Comparison of ENCODE assay signal across 8 mouse cellular contexts in the genomic region with DNA sequence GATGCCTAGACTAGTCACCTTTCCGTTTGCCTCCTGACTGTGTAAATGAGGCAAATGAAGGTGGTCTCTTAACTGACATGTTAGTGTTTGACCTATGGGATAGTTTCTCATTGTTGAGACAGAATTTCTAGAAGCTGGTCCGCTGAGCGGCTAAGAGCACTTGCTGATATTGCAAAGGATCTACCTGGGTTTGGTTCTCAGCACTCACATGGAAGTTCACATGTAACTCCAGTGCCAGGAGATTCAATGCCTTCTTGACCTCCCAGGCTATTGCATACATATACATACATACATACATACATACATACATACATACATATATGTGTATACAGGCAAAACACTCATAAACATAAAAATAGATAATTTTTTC. TPM values are rescaled to one million over a fixed set of nuclear protein-coding genes. Genes with fewer than 3 reads are reported as not detected.
A peak's percentile ranks its signal among the peaks of the same experiment; 100 is the strongest.
DNase-seq lines count a peak whose midpoint lies in the region; ATAC-seq and TF ChIP-seq lines count a peak whose summit lies in the region.

No protein-coding gene starts in this region.

- peaks cover 36% of the 10 kb centered on the region for H3K79me2 ChIP-seq in CH12.LX (replicated peaks; ENCODE audit: control insufficient read depth, extremely low read depth, insufficient read depth, poor library complexity, severe bottlenecking)

- intact Hi-C loops in heart, postnatal 14 days (cut with DNase I), result no loop called here

- peak in 1 of 2 experiments; percentile 0; a peak in 1 of 4 replicates for TF ChIP-seq CTCF in CH12.LX (conservative IDR thresholded peaks at IDR 0.05 in 1 of 2, IDR thresholded peaks at IDR 0.05 in 1 of 2; ENCODE audit: low read depth in 2 of 2, low read length in 2 of 2)

- WGBS in heart, embryonic 11.5 days (ENCODE audit: insufficient replicate concordance), result 24% methylated on average over 3 of the region's 3 CpGs
- 25% methylated on average over 3 of the region's 3 CpGs for WGBS in forebrain, embryonic 15.5 days
- WGBS in liver, embryonic 15.5 days (ENCODE audit: insufficient replicate concordance), result 15% methylated on average over 3 of the region's 3 CpGs

- H3K36me3 ChIP-seq in heart, embryonic 11.5 days (ENCODE audit: control insufficient read depth, insufficient read depth, low read length), result peaks cover 18% of the 10 kb centered on the region
- H3K36me3 ChIP-seq in CH12.LX (replicated peaks in 1 of 2; ENCODE audit: control insufficient read depth in 1 of 2, insufficient read depth in 1 of 2, low read length in 1 of 2), result peaks cover 27 to 44% of the 10 kb centered on the region in 2 experiments
- H3K36me3 ChIP-seq in forebrain, embryonic 15.5 days, result peaks cover 14% of the 10 kb centered on the region
- peaks cover 47% of the 10 kb centered on the region for H3K36me3 ChIP-seq in liver, embryonic 15.5 days (replicated peaks)

- TF ChIP-seq EP300 in CH12.LX (IDR thresholded peaks at IDR 0.05; ENCODE audit: low read length), result no peak

- no peak; the same call in 1 of the 2 replicates for TF ChIP-seq RAD21 in CH12.LX (IDR thresholded peaks at IDR 0.05; ENCODE audit: low read depth, low read length)

- peaks cover 5% of the 10 kb centered on the region for H3K4me1 ChIP-seq in heart, embryonic 11.5 days (ENCODE audit: control insufficient read depth, insufficient read depth, low read length)
- H3K4me1 ChIP-seq in CH12.LX (ENCODE audit: control insufficient read depth in 1 of 2, insufficient read depth in 2 of 2), result peaks cover 14 to 65% of the 10 kb centered on the region in 2 experiments
- peaks cover 18% of the 10 kb centered on the region for H3K4me1 ChIP-seq in forebrain, embryonic 15.5 days
- peaks cover 45% of the 10 kb centered on the region for H3K4me1 ChIP-seq in liver, embryonic 15.5 days (replicated peaks)

- H3K9me3 ChIP-seq in heart, embryonic 11.5 days (replicated peaks; ENCODE audit: control insufficient read depth, low read length), result no peaks in the 10 kb centered on the region
- peaks cover 13% of the 10 kb centered on the region for H3K9me3 ChIP-seq in CH12.LX (replicated peaks; ENCODE audit: low read length)
- no peaks in the 10 kb centered on the region for H3K9me3 ChIP-seq in forebrain, embryonic 15.5 days
- H3K9me3 ChIP-seq in liver, embryonic 15.5 days (replicated peaks), result no peaks in the 10 kb centered on the region

- no peak for TF ChIP-seq POLR2A in CH12.LX (IDR thresholded peaks at IDR 0.05; ENCODE audit: low read depth, low read length)

- H3K4me3 ChIP-seq in heart, embryonic 11.5 days (ENCODE audit: low read depth, low read length), result peak overlapping the region; percentile 6; the same call in 1 of the 2 replicates
- H3K4me3 ChIP-seq in CH12.LX (replicated peaks in 1 of 3; ENCODE audit: low read depth in 2 of 3, low read length in 2 of 3, poor library complexity in 1 of 3), result peak overlapping the region in 1 of 3 experiments; percentile 19
- peak overlapping the region; percentile 88 for H3K4me3 ChIP-seq in forebrain, embryonic 15.5 days
- peak overlapping the region; percentile 72 for H3K4me3 ChIP-seq in liver, embryonic 15.5 days (replicated peaks)

- no peak for ATAC-seq in heart, embryonic 11.5 days (replicated peaks; ENCODE audit: insufficient number of reproducible peaks, low FRiP score, low TSS enrichment)
- no peak for ATAC-seq in forebrain, embryonic 15.5 days (replicated peaks)
- no peak for ATAC-seq in liver, embryonic 15.5 days (ENCODE audit: insufficient read depth)

- dilution Hi-C loops in CH12.LX (cut with MboI; ENCODE audit: extremely low pct_ligation_motif_present, extremely low pct_unique_long_range_greater_than_20kb, low sequenced_read_pairs), result no loop called here

- H3K4me2 ChIP-seq in heart, embryonic 11.5 days, result peak overlapping the region; percentile 94
- peak overlapping the region; percentile 47 for H3K4me2 ChIP-seq in CH12.LX (ENCODE audit: insufficient read depth, low read depth, poor library complexity, severe bottlenecking)
- peak overlapping the region; percentile 82 for H3K4me2 ChIP-seq in forebrain, embryonic 15.5 days (replicated peaks)
- peak overlapping the region; percentile 73 for H3K4me2 ChIP-seq in liver, embryonic 15.5 days

- no peaks in the 10 kb centered on the region for H3K27me3 ChIP-seq in heart, embryonic 11.5 days (ENCODE audit: control insufficient read depth, insufficient read depth, low read length)
- no peaks in the 10 kb centered on the region for H3K27me3 ChIP-seq in CH12.LX (replicated peaks)
- H3K27me3 ChIP-seq in forebrain, embryonic 15.5 days, result no peaks in the 10 kb centered on the region
- H3K27me3 ChIP-seq in liver, embryonic 15.5 days, result no peaks in the 10 kb centered on the region

- H3K27ac ChIP-seq in heart, embryonic 11.5 days (ENCODE audit: low read depth, low read length), result peak overlapping the region; percentile 97
- H3K27ac ChIP-seq in CH12.LX (ENCODE audit: insufficient read depth, low read depth), result peak overlapping the region; percentile 71
- peak overlapping the region; percentile 99 for H3K27ac ChIP-seq in forebrain, embryonic 15.5 days (replicated peaks)
- H3K27ac ChIP-seq in liver, embryonic 15.5 days (replicated peaks), result peak overlapping the region; percentile 97

- in situ Hi-C loops in CH12.LX (cut with MboI; ENCODE audit: low pct_ligation_motif_present, low pct_unique_long_range_greater_than_20kb, low sequenced_read_pairs), result loop anchor here (5.0 kb wide), 1 partner anchor 57 kb away; no protein-coding TSS in a partner anchor

- DNase-seq in heart, postnatal 14 days, result no peak
- DNase-seq in CH12.LX (ENCODE audit: extremely low read depth), result no peak
- no peak for DNase-seq in urinary bladder, postnatal 25 days (ENCODE audit: low spot score)
- no peak for DNase-seq in adrenal gland, adult 8-10 months
- no peak for DNase-seq in gastrocnemius, adult 8-10 months (ENCODE audit: low spot score in 2 of 2)

- H3K9ac ChIP-seq in heart, embryonic 11.5 days (ENCODE audit: low read depth, low read length), result peak overlapping the region; percentile 97
- no peak overlapping the region; the same call in 1 of the 2 replicates for H3K9ac ChIP-seq in CH12.LX (ENCODE audit: insufficient read depth, low read depth)
- peak overlapping the region; percentile 96 for H3K9ac ChIP-seq in forebrain, embryonic 15.5 days (replicated peaks)
- H3K9ac ChIP-seq in liver, embryonic 15.5 days, result peak overlapping the region; percentile 96

TF ChIP-seq in CH12.LX, 34 proteins besides CTCF, POLR2A, EP300 and RAD21:
- no peak for TF ChIP-seq HCFC1 (IDR thresholded peaks at IDR 0.05; ENCODE audit: low read depth, low read length)
- no peak for TF ChIP-seq PAX5 (IDR thresholded peaks at IDR 0.05; ENCODE audit: low read length)
- no peak for TF ChIP-seq UBTF (IDR thresholded peaks at IDR 0.05; ENCODE audit: low read depth, low read length)
- no peak for TF ChIP-seq MAZ (IDR thresholded peaks at IDR 0.05; ENCODE audit: low read depth, low read length)
- TF ChIP-seq ZNF384 (IDR thresholded peaks at IDR 0.05; ENCODE audit: low read depth, low read length), result no peak
- TF ChIP-seq ZKSCAN1 (IDR thresholded peaks at IDR 0.05; ENCODE audit: borderline replicate concordance, low read depth, low read length), result no peak
- TF ChIP-seq ZC3H11A (IDR thresholded peaks at IDR 0.05; ENCODE audit: low read depth, low read length), result no peak
- TF ChIP-seq SIN3A (IDR thresholded peaks at IDR 0.05; ENCODE audit: low read length), result no peak
- no peak for TF ChIP-seq TCF12 (IDR thresholded peaks at IDR 0.05; ENCODE audit: low read depth, low read length)
- no peak for TF ChIP-seq RCOR1 (conservative IDR thresholded peaks at IDR 0.05; ENCODE audit: low read depth, low read length)

RNA-seq across cellular contexts. Expression of a gene that starts 0.9 kb away (rescaled TPM):
- polyA plus RNA-seq in heart, embryonic 11.5 days (2014; fragmentation: Nextera tagmentation; extraction: Ambion mirVana), result 88.5 and 89.4 TPM in 2 replicates
- total RNA-seq in heart, postnatal 14 days (2021), result 10 to 100 TPM; 34.4 to 41.1 TPM
- 77.2 and 87.1 TPM in 2 replicates for total RNA-seq in CH12.LX (2012; rRNA removed)
- 78.9 and 79.3 TPM in 2 replicates for total RNA-seq in CH12.LX (2014; rRNA removed)
- polyA plus RNA-seq in CH12.LX (2012; ENCODE audit: insufficient read length, low read depth), result 70.0 and 77.0 TPM in 2 replicates
- polyA plus RNA-seq in forebrain, embryonic 15.5 days (2015; fragmentation: Nextera tagmentation; extraction: Ambion mirVana), result 157 and 159 TPM in 2 replicates
- 55.5 and 61.3 TPM in 2 replicates for polyA plus RNA-seq in liver, embryonic 15.5 days (2015; fragmentation: Nextera tagmentation; extraction: Ambion mirVana)
- 100 to 1,000 TPM; 105 to 127 (median 117) TPM for total RNA-seq in adrenal gland, adult 8-10 months (2022)
- total RNA-seq in gastrocnemius, adult 8-10 months (2022), result 10 to 100 TPM; 12.3 to 18.1 (median 16.9) TPM

RNA-seq across cellular contexts. Expression of a gene that starts 22.3 kb away (rescaled TPM):
- 154 and 162 TPM in 2 replicates for polyA plus RNA-seq in heart, embryonic 11.5 days (2014; fragmentation: Nextera tagmentation; extraction: Ambion mirVana)
- total RNA-seq in heart, postnatal 14 days (2021), result 100 to 1,000 TPM in 1 of 2 experiments, 10 to 100 TPM in 1; 97.2 to 109 TPM
- total RNA-seq in CH12.LX (2012; rRNA removed) (54.3 and 59.1 TPM in 2 replicates), CH12.LX (2014; rRNA removed) (30.1 and 35.7 TPM in 2 replicates)
- 92.7 and 102 TPM in 2 replicates for polyA plus RNA-seq in CH12.LX (2012; ENCODE audit: insufficient read length, low read depth)
- 85.3 and 92.8 TPM in 2 replicates for polyA plus RNA-seq in forebrain, embryonic 15.5 days (2015; fragmentation: Nextera tagmentation; extraction: Ambion mirVana)
- 143 and 165 TPM in 2 replicates for polyA plus RNA-seq in liver, embryonic 15.5 days (2015; fragmentation: Nextera tagmentation; extraction: Ambion mirVana)
- 100 to 1,000 TPM; 296 to 432 (median 354) TPM for total RNA-seq in adrenal gland, adult 8-10 months (2022)
- 10 to 100 TPM; 40.7 to 56.5 (median 45.0) TPM for total RNA-seq in gastrocnemius, adult 8-10 months (2022)

RNA-seq across cellular contexts. Expression of a gene that starts 27.5 kb away (rescaled TPM):
- 34.9 and 42.7 TPM in 2 replicates for polyA plus RNA-seq in heart, embryonic 11.5 days (2014; fragmentation: Nextera tagmentation; extraction: Ambion mirVana)
- total RNA-seq in heart, postnatal 14 days (2021), result 10 to 100 TPM; 38.6 to 44.8 TPM
- total RNA-seq in CH12.LX (2012; rRNA removed) (156 and 180 TPM in 2 replicates), CH12.LX (2014; rRNA removed) (111 and 126 TPM in 2 replicates)
- polyA plus RNA-seq in CH12.LX (2012; ENCODE audit: insufficient read length, low read depth), result 262 and 284 TPM in 2 replicates
- 72.4 and 72.9 TPM in 2 replicates for polyA plus RNA-seq in forebrain, embryonic 15.5 days (2015; fragmentation: Nextera tagmentation; extraction: Ambion mirVana)
- 22.0 and 25.7 TPM in 2 replicates for polyA plus RNA-seq in liver, embryonic 15.5 days (2015; fragmentation: Nextera tagmentation; extraction: Ambion mirVana)
- 100 to 1,000 TPM; 100 to 115 (median 102) TPM for total RNA-seq in adrenal gland, adult 8-10 months (2022)
- total RNA-seq in gastrocnemius, adult 8-10 months (2022), result 10 to 100 TPM; 32.9 to 48.0 (median 41.8) TPM
